Mouse (Mus musculus) heart, postnatal 0 days (tissue): Measurements from ENCODE around the gene Tmcc2. TPM values are rescaled to one million over a fixed set of nuclear protein-coding genes. Genes with fewer than 3 reads are reported as not detected.

Source experiments
- ATAC-seq: fragments of 200-750 bp; cut with Nextera tagmentation; 2 replicates; pipeline ENCODE4 v1.8.0; 2017; ENCODE audit warnings: low read depth, moderate number of reproducible peaks, moderate library complexity; ENCODE audit not compliant: insufficient read depth
- DNase-seq: peaks from one replicate; pipeline ENCODE4 v3.0.0-alpha.2; 2016; ENCODE audit warnings: low spot score
- H3K27ac ChIP-seq: fragments of 300-500 bp; sonication (generic); 2 replicates; pipeline ENCODE4 v1.5.1; 2014; ENCODE audit warnings: low read depth, mild to moderate bottlenecking
- H3K27me3 ChIP-seq: fragments of 300-500 bp; sonication (generic); 2 replicates; pipeline ENCODE4 v1.6.1; 2014; ENCODE audit warnings: low read length, mixed read lengths; ENCODE audit not compliant: control insufficient read depth, insufficient read depth
- H3K36me3 ChIP-seq: fragments of 300-500 bp; sonication (generic); replicated peaks from 2 replicates; pipeline ENCODE4 v1.6.1; 2014; ENCODE audit warnings: low read length, mixed read lengths; ENCODE audit not compliant: control insufficient read depth, insufficient read depth
- H3K4me1 ChIP-seq: fragments of 300-500 bp; sonication (generic); 2 replicates; pipeline ENCODE4 v1.6.1; 2014; ENCODE audit warnings: antibody characterized with exemption; ENCODE audit not compliant: control insufficient read depth, insufficient read depth
- H3K4me2 ChIP-seq: fragments of 300-500 bp; sonication (generic); 2 replicates; pipeline ENCODE4 v1.6.1; 2014; ENCODE audit warnings: low read depth, mild to moderate bottlenecking, low read length, moderate library complexity
- H3K4me3 ChIP-seq: fragments of 300-500 bp; sonication (generic); 2 replicates; pipeline ENCODE4 v1.5.1; 2014; ENCODE audit warnings: low read depth, low read length
- H3K9ac ChIP-seq: fragments of 300-500 bp; sonication (generic); replicated peaks from 2 replicates; pipeline ENCODE4 v1.6.1; 2014; ENCODE audit warnings: low read depth, low read length, mixed read lengths
- H3K9me3 ChIP-seq: fragments of 300-500 bp; sonication (generic); replicated peaks from 2 replicates; pipeline ENCODE4 v1.6.1; 2016; ENCODE audit warnings: low read length; ENCODE audit not compliant: control insufficient read depth
- CTCF ChIP-seq: IDR thresholded peaks from 2 replicates; pipeline ENCODE4 v1.5.1; 2016; ENCODE audit warnings: antibody characterized with exemption, control low read depth, low read depth
- EP300 ChIP-seq: IDR thresholded peaks from 2 replicates; pipeline ENCODE4 v1.6.1; 2016; ENCODE audit warnings: antibody characterized with exemption, low read depth
- WGBS: fragments of 180-500 bp; shearing (Covaris S2); extraction: QIAGEN DNeasy Blood & Tissue Kit; methylation state at CpG from one replicate; pipeline ENCODE4 v1.1.7; 2014; 5-methylcytosine and 5-hydroxymethylcytosine counted together
- polyA plus RNA-seq: library from polyadenylated mRNA; unstranded; fragments of >200 nt; fragmentation: Nextera tagmentation; extraction: Ambion mirVana; gene quantifications from 2 replicates; pipeline ENCODE4 v1.2.1, GENCODE M21; 2015
- total RNA-seq: library from RNA; depleted of rRNA; stranded (reverse); fragments of >200 nt; gene quantifications from 2 replicates; pipeline ENCODE4 v1.2.3, GENCODE M21; 2014; ENCODE audit warnings: low replicate concordance; rRNA removed

Gene Tmcc2
- 19.9 and 20.4 TPM in 2 replicates for total RNA-seq
- 4.6 and 6.5 TPM in 2 replicates for polyA plus RNA-seq

GRCm38 (mm10) chr1:132390691-132391579 is at the start of gene Tmcc2:
Gene Tmcc2, minus strand, starts transcription at chr1:132391281.
- Histone ChIP-seq H3K9ac (peak within 1 kb of the TSS; percentile 73), H3K9me3 (no peaks in the 10 kb centered on the region), H3K27me3 (no peaks in the 10 kb centered on the region), H3K36me3 (no peaks in the 10 kb centered on the region), H3K4me1 (peaks cover 31% of the 10 kb centered on the region), H3K4me3 (peak within 1 kb of the TSS; percentile 61), H3K4me2 (peak within 1 kb of the TSS; percentile 82), H3K27ac (peak within 1 kb of the TSS; percentile 52)
- DNase-seq (peak; percentile 9), ATAC-seq (peak; percentile 18)
- WGBS = 1% methylated on average over 50 of the region's 50 CpGs
- no peak for TF ChIP-seq EP300
- no peak for TF ChIP-seq CTCF

GRCm38 (mm10) chr1:132437389-132437788 is 46.3 kb upstream of the Tmcc2 start:
- Histone ChIP-seq H3K27me3 (no peaks in the 10 kb centered on the region), H3K4me2 (no peak overlapping the region), H3K9me3 (no peaks in the 10 kb centered on the region), H3K9ac (no peak overlapping the region), H3K36me3 (peaks cover 45% of the 10 kb centered on the region), H3K27ac (peak overlapping the region; percentile 70), H3K4me3 (no peak overlapping the region), H3K4me1 (peaks cover 7% of the 10 kb centered on the region; the same call in 1 of the 2 replicates)
- no peak for ATAC-seq
- no peak for TF ChIP-seq EP300
- no peak for TF ChIP-seq CTCF
- WGBS = 78% methylated on average over 5 of the region's 5 CpGs
- no peak for DNase-seq

- TF ChIP-seq CTCF = no peak
- 0 out of 2 replicates have a peak, but pooled peaks have one; percentile 20 for TF ChIP-seq EP300
- H3K4me1 ChIP-seq = peaks cover 7% of the 10 kb centered on the region; the same call in 1 of the 2 replicates
- ATAC-seq (no peak), DNase-seq (no peak)
- WGBS = 59% methylated on average over 1 of the region's 1 CpGs
- 0 out of 2 replicates have a peak overlapping the region, but pooled peaks have one; percentile 0 for H3K4me2 ChIP-seq
- peak overlapping the region; percentile 70 for H3K27ac ChIP-seq
- H3K9ac ChIP-seq = no peak overlapping the region
- H3K27me3 ChIP-seq = no peaks in the 10 kb centered on the region
- no peak overlapping the region for H3K4me3 ChIP-seq
- peaks cover 40% of the 10 kb centered on the region for H3K36me3 ChIP-seq
- no peaks in the 10 kb centered on the region for H3K9me3 ChIP-seq
Measured at GRCm38 (mm10) chr1:132436960-132437359, 45.9 kb upstream of the Tmcc2 start.

GRCm38 (mm10) chr1:132436320-132436958 is 45.4 kb upstream of the Tmcc2 start:
- Histone ChIP-seq H3K4me2 (0 out of 2 replicates have a peak overlapping the region, but pooled peaks have one; percentile 0), H3K9ac (no peak overlapping the region), H3K4me3 (no peak overlapping the region), H3K9me3 (no peaks in the 10 kb centered on the region), H3K27me3 (no peaks in the 10 kb centered on the region), H3K4me1 (peaks cover 12% of the 10 kb centered on the region; the same call in 1 of the 2 replicates), H3K36me3 (peaks cover 35% of the 10 kb centered on the region), H3K27ac (peak overlapping the region; percentile 70)
- WGBS = 68% methylated on average over 4 of the region's 4 CpGs
- ATAC-seq = peak; percentile 27; the same call in 1 of the 2 replicates
- no peak for DNase-seq
- no peak for TF ChIP-seq CTCF
- TF ChIP-seq EP300 = peak; percentile 22; the same call in 1 of the 2 replicates

GRCm38 (mm10) chr1:132434032-132434431 is 43.0 kb upstream of the Tmcc2 start:
- Histone ChIP-seq H3K27ac (no peak overlapping the region), H3K36me3 (peaks cover 17% of the 10 kb centered on the region), H3K9ac (no peak overlapping the region), H3K9me3 (no peaks in the 10 kb centered on the region), H3K4me2 (no peak overlapping the region), H3K4me3 (no peak overlapping the region), H3K4me1 (peaks cover 13% of the 10 kb centered on the region; the same call in 1 of the 2 replicates), H3K27me3 (no peaks in the 10 kb centered on the region)
- no peak for ATAC-seq
- TF ChIP-seq EP300 = no peak
- TF ChIP-seq CTCF = no peak
- WGBS = 90% methylated on average over 12 of the region's 12 CpGs
- DNase-seq = no peak
